Mouse (Mus musculus) hindbrain, embryonic 14.5 days (tissue): ENCODE data around the gene Edaradd. TPM values are rescaled to one million over a fixed set of nuclear protein-coding genes. Genes with fewer than 3 reads are reported as not detected.
A peak's percentile ranks its signal among the peaks of the same experiment; 100 is the strongest.

Experiments
- ATAC-seq: fragments of 200-750 bp; cut with Nextera tagmentation; 2 replicates; pipeline ENCODE4 v1.8.0; 2017; ENCODE audit warnings: moderate number of reproducible peaks, mild to moderate bottlenecking, moderate TSS enrichment, moderate library complexity; ENCODE audit not compliant: low FRiP score
- DNase-seq: peaks from one replicate; pipeline ENCODE4 v3.0.0-alpha.2; 2015; ENCODE audit warnings: low spot score
- H3K27ac ChIP-seq: fragments of 300-500 bp; sonication (generic); 2 replicates; pipeline ENCODE4 v1.5.1; 2014; ENCODE audit warnings: mild to moderate bottlenecking, moderate library complexity
- H3K27me3 ChIP-seq: fragments of 300-500 bp; sonication (generic); 2 replicates; pipeline ENCODE4 v1.6.1; 2014; ENCODE audit warnings: mild to moderate bottlenecking, low read length, mixed read lengths; ENCODE audit not compliant: control insufficient read depth, insufficient read depth
- H3K36me3 ChIP-seq: fragments of 300-500 bp; sonication (generic); replicated peaks from 2 replicates; pipeline ENCODE4 v1.6.1; 2014; ENCODE audit not compliant: control insufficient read depth, insufficient read depth
- H3K4me1 ChIP-seq: fragments of 300-500 bp; sonication (generic); replicated peaks from 2 replicates; pipeline ENCODE4 v1.6.1; 2014; ENCODE audit warnings: antibody characterized with exemption, low read length, mixed read lengths; ENCODE audit not compliant: control insufficient read depth, insufficient read depth
- H3K4me2 ChIP-seq: fragments of 300-500 bp; sonication (generic); replicated peaks from 2 replicates; pipeline ENCODE4 v1.6.1; 2014; ENCODE audit warnings: mild to moderate bottlenecking, moderate library complexity
- H3K4me3 ChIP-seq: fragments of 300-500 bp; sonication (generic); replicated peaks from 2 replicates; pipeline ENCODE4 v1.5.1; 2014; ENCODE audit warnings: mild to moderate bottlenecking, low read length
- H3K9ac ChIP-seq: fragments of 300-500 bp; sonication (generic); 2 replicates; pipeline ENCODE4 v1.6.1; 2014
- H3K9me3 ChIP-seq: fragments of 300-500 bp; sonication (generic); 2 replicates; pipeline ENCODE4 v1.6.1; 2016; ENCODE audit warnings: low read length; ENCODE audit not compliant: control insufficient read depth
- WGBS: fragments of 180-500 bp; shearing (Covaris S2); extraction: QIAGEN DNeasy Blood & Tissue Kit; methylation state at CpG from one replicate; pipeline ENCODE4 v1.1.7; 2014; 5-methylcytosine and 5-hydroxymethylcytosine counted together
- polyA plus RNA-seq: library from polyadenylated mRNA; unstranded; fragments of >200 nt; fragmentation: Nextera tagmentation; extraction: Ambion mirVana; gene quantifications from 2 replicates; pipeline ENCODE4 v1.2.1, GENCODE M21; 2014

Edaradd gene
- 1.8 and 2.0 TPM in 2 replicates for polyA plus RNA-seq

GRCm38 (mm10) chr13:12519955-12520584 lies at the start of gene Edaradd:
TSS of gene Edaradd (minus strand) at chr13:12520438.
- WGBS = under 1% methylated on average over 35 of the region's 35 CpGs
- DNase-seq = peak; percentile 67
- H3K4me3 ChIP-seq = peak within 1 kb of the TSS; percentile 58
- peaks cover 5% of the 10 kb centered on the region; the same call in 1 of the 2 replicates for H3K4me1 ChIP-seq
- H3K27ac ChIP-seq = no peak within 1 kb of the TSS
- H3K4me2 ChIP-seq = peak within 1 kb of the TSS; percentile 99
- H3K9ac ChIP-seq = peak within 1 kb of the TSS; percentile 63
- peak; percentile 73 for ATAC-seq
- H3K36me3 ChIP-seq = no peaks in the 10 kb centered on the region
- no peaks in the 10 kb centered on the region for H3K9me3 ChIP-seq
- peaks cover 21% of the 10 kb centered on the region for H3K27me3 ChIP-seq

- Histone ChIP-seq H3K27ac (no peak overlapping the region), H3K4me1 (peaks cover 8% of the 10 kb centered on the region), H3K9ac (no peak overlapping the region), H3K4me3 (no peak overlapping the region), H3K4me2 (no peak overlapping the region), H3K27me3 (no peaks in the 10 kb centered on the region), H3K36me3 (no peaks in the 10 kb centered on the region), H3K9me3 (no peaks in the 10 kb centered on the region)
- DNase-seq (no peak), ATAC-seq (no peak)
- 78% methylated on average over 7 of the region's 7 CpGs for WGBS
Measured at GRCm38 (mm10) chr13:12569741-12570140, 49.5 kb upstream of the Edaradd start.

- H3K9me3 ChIP-seq = no peaks in the 10 kb centered on the region
- no peaks in the 10 kb centered on the region for H3K36me3 ChIP-seq
- H3K4me1 ChIP-seq = peaks cover 8% of the 10 kb centered on the region
- no peak for ATAC-seq
- H3K9ac ChIP-seq = no peak overlapping the region
- H3K27ac ChIP-seq = no peak overlapping the region
- H3K27me3 ChIP-seq = no peaks in the 10 kb centered on the region
- WGBS = 73% methylated on average over 9 of the region's 9 CpGs
- H3K4me2 ChIP-seq = no peak overlapping the region
- H3K4me3 ChIP-seq = no peak overlapping the region
- DNase-seq = peak; percentile 18
Measured at GRCm38 (mm10) chr13:12568597-12569469, 48.6 kb upstream of the Edaradd start.

GRCm38 (mm10) chr13:12567936-12568335 lies 47.7 kb upstream of the Edaradd start:
- 89% methylated on average over 1 of the region's 1 CpGs for WGBS
- no peaks in the 10 kb centered on the region for H3K27me3 ChIP-seq

GRCm38 (mm10) chr13:12565621-12566390 lies 45.6 kb upstream of the Edaradd start, which contains the start of gene Ero1lb:
TSS of gene Ero1lb (plus strand) at chr13:12565874.
- Histone ChIP-seq H3K36me3 (no peaks in the 10 kb centered on the region), H3K4me3 (peak within 1 kb of the TSS; percentile 78), H3K27me3 (no peaks in the 10 kb centered on the region), H3K9ac (peak within 1 kb of the TSS; percentile 83), H3K4me2 (peak within 1 kb of the TSS; percentile 68), H3K4me1 (peaks cover 8% of the 10 kb centered on the region), H3K27ac (peak within 1 kb of the TSS; percentile 60), H3K9me3 (no peaks in the 10 kb centered on the region)
- ATAC-seq (peak; percentile 98), DNase-seq (peak; percentile 99)
- under 1% methylated on average over 72 of the region's 73 CpGs for WGBS

More at GRCm38 (mm10) chr13:12567936-12568335, 47.7 kb upstream of the Edaradd start:
- ATAC-seq = no peak
- Histone ChIP-seq H3K9ac (no peak overlapping the region), H3K4me3 (no peak overlapping the region), H3K4me2 (no peak overlapping the region), H3K27ac (no peak overlapping the region), H3K4me1 (peaks cover 8% of the 10 kb centered on the region), H3K36me3 (no peaks in the 10 kb centered on the region), H3K9me3 (no peaks in the 10 kb centered on the region)
- peak; percentile 2 for DNase-seq

GRCm38 (mm10) chr13:12562256-12562655 lies 42.0 kb upstream of the Edaradd start:
- H3K4me2 ChIP-seq = no peak overlapping the region
- H3K36me3 ChIP-seq = no peaks in the 10 kb centered on the region
- H3K4me1 ChIP-seq = peaks cover 8% of the 10 kb centered on the region
- DNase-seq = no peak
- H3K9me3 ChIP-seq = no peaks in the 10 kb centered on the region
- no peak for ATAC-seq
- H3K27ac ChIP-seq = no peak overlapping the region
- no peaks in the 10 kb centered on the region for H3K27me3 ChIP-seq
- no peak overlapping the region for H3K4me3 ChIP-seq
- WGBS = 77% methylated on average over 4 of the region's 4 CpGs
- no peak overlapping the region for H3K9ac ChIP-seq

GRCm38 (mm10) chr13:12561729-12562128 lies 41.5 kb upstream of the Edaradd start:
- H3K4me2 ChIP-seq = no peak overlapping the region
- H3K27ac ChIP-seq = no peak overlapping the region
- H3K36me3 ChIP-seq = no peaks in the 10 kb centered on the region
- 73% methylated on average over 2 of the region's 2 CpGs for WGBS
- H3K9ac ChIP-seq = no peak overlapping the region
- no peak for DNase-seq
- no peak for ATAC-seq
- peaks cover 5% of the 10 kb centered on the region for H3K4me1 ChIP-seq
- H3K9me3 ChIP-seq = no peaks in the 10 kb centered on the region
- H3K4me3 ChIP-seq = no peak overlapping the region
- no peaks in the 10 kb centered on the region for H3K27me3 ChIP-seq

- ATAC-seq (no peak), DNase-seq (no peak)
- no peaks in the 10 kb centered on the region for H3K36me3 ChIP-seq
- H3K27ac ChIP-seq = no peak overlapping the region
- WGBS = 62% methylated on average over 6 of the region's 6 CpGs
- H3K9ac ChIP-seq = no peak overlapping the region
- H3K27me3 ChIP-seq = no peaks in the 10 kb centered on the region
- H3K4me3 ChIP-seq = no peak overlapping the region
- no peaks in the 10 kb centered on the region for H3K4me1 ChIP-seq
- H3K4me2 ChIP-seq = no peak overlapping the region
- H3K9me3 ChIP-seq = no peaks in the 10 kb centered on the region
Measured at GRCm38 (mm10) chr13:12559462-12560120, 39.4 kb upstream of the Edaradd start.
